Mouse (Mus musculus) intestine, embryonic 16.5 days (tissue): Measurements from ENCODE around the gene Rin3. TPM values are rescaled to one million over a fixed set of nuclear protein-coding genes. Genes with fewer than 3 reads are reported as not detected.

ENCODE experiments used
- ATAC-seq: fragments of 200-750 bp; cut with Nextera tagmentation; 2 replicates; pipeline ENCODE4 v1.8.0; 2017; ENCODE audit warnings: moderate TSS enrichment, moderate library complexity
- H3K27ac ChIP-seq: fragments of 300-500 bp; sonication (generic); 2 replicates; pipeline ENCODE4 v1.5.1; 2014; ENCODE audit warnings: mild to moderate bottlenecking, low read length
- H3K27me3 ChIP-seq: fragments of 300-500 bp; sonication (generic); replicated peaks from 2 replicates; pipeline ENCODE4 v1.6.1; 2014; ENCODE audit warnings: low read length, control low read depth, mixed read lengths; ENCODE audit not compliant: control insufficient read depth, insufficient read depth
- H3K36me3 ChIP-seq: fragments of 300-500 bp; sonication (generic); 2 replicates; pipeline ENCODE4 v1.6.1; 2014; ENCODE audit warnings: low read length, control low read depth; ENCODE audit not compliant: control insufficient read depth, insufficient read depth
- H3K4me1 ChIP-seq: fragments of 300-500 bp; sonication (generic); 2 replicates; pipeline ENCODE4 v1.6.1; 2014; ENCODE audit warnings: low read length, control low read depth, mixed read lengths; ENCODE audit not compliant: control insufficient read depth, insufficient read depth
- H3K4me2 ChIP-seq: fragments of 300-500 bp; sonication (generic); 2 replicates; pipeline ENCODE4 v1.6.1; 2014; ENCODE audit warnings: low read depth, low read length, control low read depth
- H3K4me3 ChIP-seq: fragments of 300-500 bp; sonication (generic); 2 replicates; pipeline ENCODE4 v1.5.1; 2014; ENCODE audit warnings: mild to moderate bottlenecking, low read length
- H3K9ac ChIP-seq: fragments of 300-500 bp; sonication (generic); 2 replicates; pipeline ENCODE4 v1.6.1; 2014; ENCODE audit warnings: low read depth, low read length
- H3K9me3 ChIP-seq: fragments of 300-500 bp; sonication (generic); 2 replicates; pipeline ENCODE4 v1.6.1; 2016; ENCODE audit warnings: low read length, control low read depth; ENCODE audit not compliant: control insufficient read depth
- WGBS: fragments of 180-500 bp; shearing (Covaris S2); extraction: QIAGEN DNeasy Blood & Tissue Kit; methylation state at CpG from one replicate; pipeline ENCODE4 v1.1.7; 2014; 5-methylcytosine and 5-hydroxymethylcytosine counted together
- polyA plus RNA-seq: library from polyadenylated mRNA; unstranded; fragments of >200 nt; fragmentation: Nextera tagmentation; extraction: Ambion mirVana; gene quantifications from 2 replicates; pipeline ENCODE4 v1.2.1, GENCODE M21; 2015

Rin3 gene
- polyA plus RNA-seq, 1 experiment from 2014 or later = 10.3 TPM

DNA sequence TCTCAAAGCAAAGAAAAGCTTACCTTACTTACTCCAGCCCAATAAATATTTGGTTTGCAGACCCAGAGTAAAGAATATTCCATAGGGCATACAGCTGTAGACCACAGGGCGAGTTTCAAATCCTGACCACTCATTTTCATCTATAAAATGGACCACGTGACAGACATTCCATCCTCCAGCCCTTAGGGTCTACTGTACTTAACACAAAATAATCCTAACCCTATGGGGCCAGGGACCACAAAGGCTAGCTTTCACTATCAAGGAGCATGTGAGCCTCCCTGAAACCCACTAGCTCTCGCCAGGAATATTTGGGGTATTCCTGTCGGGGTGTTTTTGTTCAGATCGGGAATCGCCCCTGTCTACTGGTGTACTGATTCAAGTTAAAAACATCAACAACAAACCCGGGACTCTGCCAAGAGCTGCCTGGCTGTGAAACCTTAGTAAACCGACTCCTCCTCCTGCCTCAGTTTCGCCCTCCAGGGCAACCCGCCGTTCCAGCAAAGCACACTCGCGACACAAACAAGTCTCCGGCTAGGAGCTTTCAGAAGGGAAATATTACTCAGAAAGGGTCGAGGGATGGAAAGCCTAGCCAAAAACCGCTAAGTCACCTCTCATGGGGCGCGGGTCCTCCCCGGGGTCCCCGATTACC, 156.3 kb downstream of the Rin3 start:
- Histone ChIP-seq H3K27me3 (no peaks in the 10 kb centered on the region), H3K36me3 (no peaks in the 10 kb centered on the region), H3K9me3 (no peaks in the 10 kb centered on the region), H3K9ac (peak overlapping the region; percentile 82), H3K4me2 (peak overlapping the region; percentile 70), H3K4me3 (peak overlapping the region; percentile 74), H3K4me1 (peaks cover 3% of the 10 kb centered on the region; the same call in 1 of the 2 replicates), H3K27ac (peak overlapping the region; percentile 46; the same call in 1 of the 2 replicates)
- 3% methylated on average over 20 of the region's 20 CpGs for WGBS
- peak; percentile 49 for ATAC-seq

DNA sequence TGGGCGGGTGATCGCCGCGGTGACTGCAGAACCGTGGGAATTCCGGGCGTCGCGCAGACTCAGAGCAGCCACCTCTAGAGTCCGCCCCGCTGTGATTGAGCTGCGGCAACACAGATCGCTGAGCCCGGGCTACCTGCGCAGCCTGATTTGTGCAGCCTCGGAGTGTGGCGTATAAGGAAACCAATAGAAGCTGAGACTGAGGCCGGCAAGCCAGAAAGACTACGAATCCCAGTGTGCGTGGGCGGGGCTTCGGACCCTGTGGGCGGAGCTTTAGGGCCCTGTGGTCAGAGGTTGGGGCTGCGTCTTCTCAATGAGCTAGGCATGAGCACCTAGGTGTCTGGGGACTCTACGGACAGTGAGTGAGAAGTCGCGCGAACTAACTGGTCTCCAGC, 156.8 kb downstream of the Rin3 start, which contains the start of gene Lgmn:
Gene Lgmn (minus strand): TSS at position 182 of the 392 bp plus-strand sequence.
- peak within 1 kb of the TSS; percentile 46; the same call in 1 of the 2 replicates for H3K27ac ChIP-seq
- 0% methylated on average over 28 of the region's 28 CpGs for WGBS
- ATAC-seq = peak; percentile 100

More for the DNA sequence above, 156.8 kb downstream of the Rin3 start, which contains the start of gene Lgmn:
- Histone ChIP-seq H3K27me3 (no peaks in the 10 kb centered on the region), H3K4me1 (peaks cover 3% of the 10 kb centered on the region; the same call in 1 of the 2 replicates), H3K4me3 (peak within 1 kb of the TSS; percentile 74), H3K9ac (peak within 1 kb of the TSS; percentile 82), H3K36me3 (no peaks in the 10 kb centered on the region), H3K9me3 (no peaks in the 10 kb centered on the region), H3K4me2 (peak within 1 kb of the TSS; percentile 70)

Other genes with a start within 250 kb of the Rin3 start
- gene Slc24a4, start 154.3 kb upstream of the Rin3 start, polyA plus RNA-seq = 0.75 and 0.86 TPM in 2 replicates
- gene Lgmn, start 156.8 kb downstream of the Rin3 start, polyA plus RNA-seq = 92.4 and 100 TPM in 2 replicates
- 31.3 and 32.1 TPM in 2 replicates for gene Golga5, start 186.1 kb downstream of the Rin3 start, polyA plus RNA-seq